Mouse (Mus musculus): ENCODE results near the gene Nolc1.

The Nolc1 gene

GRCm38 (mm10) chr19:46091641-46092040 is 16.0 kb downstream of the Nolc1 start:
- in situ Hi-C loops (cut with MboI, MseI): loop anchor here (5.0 to 10.0 kb wide), 2 partner anchors 36 to 1347 kb away; no protein-coding TSS in a partner anchor

- in situ Hi-C loops (cut with MboI, MseI): loop anchor here (5.0 to 10.0 kb wide), 2 partner anchors 33 to 1349 kb away; no protein-coding TSS in a partner anchor
Observed at GRCm38 (mm10) chr19:46094144-46094543, 18.5 kb downstream of the Nolc1 start.

- in situ Hi-C loops (cut with MboI, MseI): loop anchor here (10.0 kb wide), 1 partner anchor 1350 kb away; no protein-coding TSS in a partner anchor
Observed at GRCm38 (mm10) chr19:46095291-46095690, 19.6 kb downstream of the Nolc1 start.

- in situ Hi-C loops (cut with MboI, MseI): loop anchor here (10.0 kb wide), 1 partner anchor 1352 kb away; no protein-coding TSS in a partner anchor
Observed at GRCm38 (mm10) chr19:46096396-46096795, 20.7 kb downstream of the Nolc1 start.

DNA sequence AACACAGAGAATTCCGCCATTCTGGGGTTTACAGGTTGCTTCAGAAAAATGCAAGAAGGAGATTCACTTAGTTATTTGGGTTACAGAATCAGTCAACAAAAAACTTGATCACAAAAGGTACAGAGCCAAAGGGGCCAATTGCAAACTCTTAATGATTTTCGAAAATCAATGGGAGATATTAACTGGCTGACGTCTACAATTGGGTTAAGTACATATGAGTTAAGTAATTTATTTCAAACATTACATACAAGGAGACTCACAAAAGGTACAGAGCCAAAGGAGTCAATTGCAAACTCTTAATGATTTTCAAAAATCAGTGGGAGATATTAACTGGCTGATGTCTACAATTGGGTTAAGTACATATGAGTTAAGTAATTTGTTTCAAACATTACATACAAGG is 23.9 kb downstream of the Nolc1 start:
- in situ Hi-C loops (cut with MboI, MseI): loop anchor here (10.0 kb wide), 1 partner anchor 1355 kb away; no protein-coding TSS in a partner anchor

- in situ Hi-C loops (cut with MboI, MseI): no loop called here
Observed at GRCm38 (mm10) chr19:46103437-46104186, 27.9 kb downstream of the Nolc1 start.

DNA sequence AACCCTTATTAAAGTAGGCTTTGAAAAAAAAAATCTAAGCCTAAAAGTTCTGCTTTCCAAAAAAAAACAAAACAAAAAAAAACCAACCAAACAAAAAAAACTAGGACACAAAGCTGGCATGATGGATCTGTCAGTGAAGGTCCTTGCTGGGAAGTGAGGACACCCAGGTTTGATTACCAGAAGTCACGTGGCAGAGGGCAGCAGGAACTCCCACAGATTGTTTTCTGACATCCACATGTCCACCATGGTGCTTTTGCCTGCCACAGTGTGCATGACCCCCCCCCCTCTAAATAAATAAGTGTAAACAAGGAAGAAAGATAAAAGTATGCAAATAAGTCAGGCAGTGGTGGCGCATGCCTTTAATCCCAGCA is 28.5 kb downstream of the Nolc1 start:
- in situ Hi-C loops (cut with MboI, MseI): no loop called here

- in situ Hi-C loops (cut with MboI, MseI): loop anchor here (10.0 kb wide), 1 partner anchor 735 kb away; no protein-coding TSS in a partner anchor
Observed at GRCm38 (mm10) chr19:46110214-46110613, 34.6 kb downstream of the Nolc1 start.

DNA sequence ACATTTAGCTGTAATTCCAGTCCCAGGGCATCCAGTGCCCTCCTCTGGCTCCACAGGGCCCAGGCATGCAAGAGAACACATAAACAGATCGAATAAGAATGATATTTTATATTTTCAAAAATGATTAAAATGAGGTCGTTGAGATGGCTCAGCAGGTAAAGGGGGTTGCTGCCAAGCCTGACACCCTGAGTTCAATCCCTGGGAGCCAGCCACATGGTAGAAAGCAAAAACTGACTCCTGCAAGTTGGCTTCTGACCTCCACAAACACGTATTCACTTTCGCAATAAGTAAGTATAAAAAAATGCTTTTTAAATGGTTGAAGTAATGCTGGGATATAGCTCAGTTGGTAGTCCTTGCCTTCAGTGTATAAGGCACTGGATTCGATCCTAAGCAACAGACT is 35.1 kb downstream of the Nolc1 start:
- in situ Hi-C loops (cut with MboI, MseI): loop anchor here (10.0 kb wide), 1 partner anchor 734 kb away; no protein-coding TSS in a partner anchor

DNA sequence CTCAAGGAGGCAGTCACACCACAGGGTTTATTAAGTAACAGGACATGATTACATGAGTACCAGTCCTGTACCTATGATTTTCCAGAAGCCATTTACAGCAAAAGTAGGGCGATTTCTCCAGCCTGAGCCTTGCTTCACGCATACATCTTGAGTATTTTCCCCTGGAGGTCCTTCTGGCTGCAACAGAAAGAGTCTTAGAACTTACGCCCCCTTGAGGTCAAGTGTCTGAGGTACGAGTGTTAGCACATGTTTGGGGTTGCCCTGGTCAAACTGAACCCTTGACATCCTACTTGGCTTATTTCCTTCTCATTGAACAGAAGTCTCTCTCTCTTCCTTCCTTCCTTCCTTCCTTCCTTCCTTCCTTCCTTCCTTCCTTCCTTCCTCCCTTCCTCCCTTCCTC is 39.0 kb downstream of the Nolc1 start:
- in situ Hi-C loops (cut with MboI, MseI): loop anchor here (10.0 kb wide), 1 partner anchor 730 kb away; no protein-coding TSS in a partner anchor

DNA sequence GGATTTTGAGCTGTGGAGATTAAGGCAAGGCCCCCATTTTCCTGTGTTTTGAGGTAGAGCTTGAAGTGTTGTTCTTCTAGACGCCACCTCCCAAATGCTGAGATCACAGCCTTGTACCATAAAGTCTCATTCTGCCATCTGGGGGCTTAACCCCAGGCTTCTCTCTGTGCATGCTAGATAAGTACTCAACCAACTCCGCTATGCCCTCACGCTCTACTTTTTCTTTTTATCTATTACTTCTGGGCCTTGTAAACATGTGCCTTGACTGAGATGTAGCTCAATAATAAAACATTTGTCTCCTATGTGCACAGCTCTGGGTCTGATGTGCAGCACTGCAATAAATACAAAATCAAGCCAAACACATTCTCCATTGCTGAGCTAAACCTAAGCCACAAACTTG is 43.8 kb downstream of the Nolc1 start:
- in situ Hi-C loops (cut with MboI, MseI): loop anchor here (10.0 kb wide), 1 partner anchor 725 kb away; no protein-coding TSS in a partner anchor

DNA sequence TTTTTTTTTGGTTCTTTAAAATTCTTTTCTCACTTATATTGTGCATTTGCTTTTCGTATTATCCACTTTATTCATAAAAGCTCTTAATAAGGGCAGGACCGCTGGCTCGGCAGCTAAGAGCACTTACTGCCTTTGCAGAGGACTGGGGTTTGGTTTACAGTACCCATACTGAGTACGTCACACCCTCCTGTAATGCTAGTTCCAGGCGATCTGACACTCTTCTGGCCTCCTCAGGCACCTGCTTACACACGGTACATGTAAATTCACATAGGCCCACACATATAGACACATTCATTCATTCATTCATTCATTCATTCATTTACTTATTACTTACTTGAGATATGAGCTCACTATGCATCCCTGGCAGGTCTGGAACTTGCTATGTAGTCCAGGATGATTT is 45.2 kb downstream of the Nolc1 start:
- in situ Hi-C loops (cut with MboI, MseI): no loop called here

DNA sequence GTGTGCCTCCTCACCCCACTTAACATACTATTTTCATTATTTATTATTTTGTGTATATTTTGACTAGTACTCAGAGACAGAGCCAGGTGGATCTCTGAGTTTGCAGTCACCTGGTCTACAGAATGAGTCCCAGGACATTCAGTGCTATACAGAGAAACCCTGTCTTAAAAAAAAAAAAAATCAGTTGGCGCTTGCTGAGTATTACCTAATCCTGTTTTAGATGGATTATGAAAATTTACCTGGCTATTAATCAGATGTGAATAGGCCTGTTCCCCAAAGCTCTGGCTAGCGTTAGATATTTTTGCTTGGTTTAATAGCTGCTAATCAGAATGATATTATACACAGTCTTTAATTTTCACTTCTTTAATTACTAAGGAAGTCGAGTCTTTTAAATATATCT is 48.2 kb downstream of the Nolc1 start:
- in situ Hi-C loops (cut with MboI, MseI): no loop called here

GRCm38 (mm10) chr19:46124651-46125050 is 49.0 kb downstream of the Nolc1 start:
- in situ Hi-C loops (cut with MboI, MseI): loop anchor here (5.0 kb wide), 1 partner anchor 32 kb away; no protein-coding TSS in a partner anchor

- in situ Hi-C loops (cut with MboI, MseI): loop anchor here (5.0 kb wide), 1 partner anchor 34 kb away; no protein-coding TSS in a partner anchor
Observed at GRCm38 (mm10) chr19:46126301-46126700, 50.6 kb downstream of the Nolc1 start.

- in situ Hi-C loops (cut with MboI, MseI): loop anchor here (5.0 to 10.0 kb wide), 2 partner anchors 37 to 215 kb away; partner anchors contain the start of gene Mfsd13a
Observed at GRCm38 (mm10) chr19:46129737-46130136, 54.1 kb downstream of the Nolc1 start.

DNA sequence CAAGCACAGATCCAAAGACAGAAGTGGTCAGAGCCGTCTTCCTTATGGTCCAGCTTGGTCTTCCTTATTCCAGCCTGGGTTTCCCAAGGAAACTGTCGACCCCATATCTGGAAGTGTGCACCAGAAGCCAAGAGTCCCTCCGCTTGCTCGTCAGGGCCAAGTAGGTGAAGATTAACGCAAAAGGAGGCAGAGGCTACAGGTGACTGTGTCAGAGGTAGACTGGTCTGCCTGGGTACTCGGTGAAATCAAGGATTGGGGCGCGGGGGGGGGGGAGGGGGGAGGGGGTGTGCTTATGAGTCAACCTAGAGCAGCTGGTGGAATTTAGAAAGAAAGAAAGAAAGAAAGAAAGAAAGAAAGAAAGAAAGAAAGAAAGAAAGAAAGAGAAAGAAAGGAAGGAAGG is 55.6 kb downstream of the Nolc1 start:
- in situ Hi-C loops (cut with MboI, MseI): loop anchor here (10.0 kb wide), 1 partner anchor 214 kb away; the partner anchor contains the start of gene Mfsd13a

GRCm38 (mm10) chr19:46131694-46132525 is 56.2 kb downstream of the Nolc1 start, which contains the start of gene Elovl3:
TSS of gene Elovl3 (plus strand) at chr19:46131897.
- in situ Hi-C loops (cut with MboI, MseI): loop anchor here (10.0 kb wide), 1 partner anchor 213 kb away; the partner anchor contains the start of gene Mfsd13a

DNA sequence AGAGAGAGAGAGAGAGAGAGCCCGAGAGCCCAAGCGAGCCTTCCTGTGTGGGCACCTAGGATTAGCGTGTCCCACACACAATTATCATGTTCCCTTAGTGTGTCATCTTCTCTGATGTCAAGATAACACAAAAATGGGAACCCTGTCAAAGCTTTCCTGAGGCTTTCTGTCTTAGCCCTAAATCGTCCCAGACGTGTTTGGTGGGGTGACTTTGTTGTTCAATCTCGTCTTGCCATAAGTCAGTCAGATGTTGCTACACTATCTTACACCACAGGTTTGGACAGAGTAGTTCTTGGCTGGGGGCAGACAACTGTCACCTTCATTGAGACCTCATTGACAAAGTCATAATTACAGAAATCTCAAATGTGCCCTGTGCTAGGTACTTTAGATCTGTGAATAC is 56.9 kb downstream of the Nolc1 start:
- in situ Hi-C loops (cut with MboI, MseI): loop anchor here (10.0 kb wide), 1 partner anchor 212 kb away; the partner anchor contains the start of gene Mfsd13a
